Mouse (Mus musculus) cortical plate, adult 2 months (tissue): ENCODE measurements around the gene Hoxa11. TPM values are rescaled to one million over a fixed set of nuclear protein-coding genes. Genes with fewer than 3 reads are reported as not detected.

Experiments used
- H3K27ac ChIP-seq: fragments of 200-500 bp; 2 replicates; pipeline ENCODE4 v1.5.1; 2012; ENCODE audit warnings: low read length, control low read depth, inconsistent platforms; ENCODE audit not compliant: insufficient read depth
- H3K4me1 ChIP-seq: fragments of 200-500 bp; 2 replicates; pipeline ENCODE4 v1.6.1; 2011; ENCODE audit warnings: low read length; ENCODE audit not compliant: control insufficient read depth, insufficient read depth
- H3K4me3 ChIP-seq: fragments of 200-500 bp; 2 replicates; pipeline ENCODE4 v1.5.1; 2011; ENCODE audit warnings: mild to moderate bottlenecking, low read length, control low read depth; ENCODE audit not compliant: insufficient read depth
- CTCF ChIP-seq: fragments of 200-500 bp; IDR thresholded peaks from 2 replicates; pipeline ENCODE4 v1.5.1; 2011; ENCODE audit warnings: mild to moderate bottlenecking, control low read depth, low read length; ENCODE audit not compliant: insufficient read depth; ENCODE audit errors: extremely low read depth
- POLR2A ChIP-seq: fragments of 200-500 bp; IDR thresholded peaks from 2 replicates; pipeline ENCODE4 v1.6.1; 2011; ENCODE audit warnings: mild to moderate bottlenecking, low read length, control low read depth; ENCODE audit not compliant: insufficient read depth; ENCODE audit errors: extremely low read depth
- polyA plus RNA-seq: library from polyadenylated mRNA; depleted of rRNA; stranded (reverse); fragments of >200 nt; gene quantifications from 2 replicates; pipeline ENCODE4 v1.2.3, GENCODE M21; 2012

Gene Hoxa11
- polyA plus RNA-seq, 1 experiment = not detected

GRCm38 (mm10) chr6:52274576-52274975 is 29.0 kb upstream of the Hoxa11 start:
- Histone ChIP-seq H3K27ac (no peak overlapping the region), H3K4me1 (no peaks in the 10 kb centered on the region), H3K4me3 (no peak overlapping the region)
- TF ChIP-seq CTCF (no peak), POLR2A (no peak)

- H3K4me1 ChIP-seq = no peaks in the 10 kb centered on the region
- H3K27ac ChIP-seq = no peak overlapping the region
- TF ChIP-seq POLR2A (no peak), CTCF (no peak)
- no peak overlapping the region for H3K4me3 ChIP-seq
Observed at GRCm38 (mm10) chr6:52273656-52274280, 28.2 kb upstream of the Hoxa11 start.

GRCm38 (mm10) chr6:52272766-52273655 is 27.4 kb upstream of the Hoxa11 start:
- TF ChIP-seq CTCF (no peak), POLR2A (no peak)
- H3K27ac ChIP-seq = no peak overlapping the region
- no peaks in the 10 kb centered on the region for H3K4me1 ChIP-seq
- no peak overlapping the region for H3K4me3 ChIP-seq

- no peak for TF ChIP-seq POLR2A
- peak; percentile 73 for TF ChIP-seq CTCF
- H3K27ac ChIP-seq = no peak overlapping the region
- H3K4me1 ChIP-seq = no peaks in the 10 kb centered on the region
- no peak overlapping the region for H3K4me3 ChIP-seq
Observed at GRCm38 (mm10) chr6:52270494-52271480, 25.2 kb upstream of the Hoxa11 start.

- no peak overlapping the region for H3K4me3 ChIP-seq
Observed at GRCm38 (mm10) chr6:52268756-52269155, 23.1 kb upstream of the Hoxa11 start.

GRCm38 (mm10) chr6:52268341-52268740 is 22.7 kb upstream of the Hoxa11 start:
- TF ChIP-seq POLR2A (no peak), CTCF (no peak)
- Histone ChIP-seq H3K4me3 (no peak overlapping the region), H3K27ac (no peak overlapping the region), H3K4me1 (no peaks in the 10 kb centered on the region)

More at GRCm38 (mm10) chr6:52268756-52269155, 23.1 kb upstream of the Hoxa11 start:
- no peaks in the 10 kb centered on the region for H3K4me1 ChIP-seq
- no peak overlapping the region for H3K27ac ChIP-seq
- no peak for TF ChIP-seq CTCF
- TF ChIP-seq POLR2A = no peak

GRCm38 (mm10) chr6:52267691-52268090 is 22.1 kb upstream of the Hoxa11 start:
- TF ChIP-seq POLR2A (no peak), CTCF (no peak)
- Histone ChIP-seq H3K4me1 (no peaks in the 10 kb centered on the region), H3K4me3 (no peak overlapping the region), H3K27ac (no peak overlapping the region)

- TF ChIP-seq POLR2A (no peak), CTCF (no peak)
- Histone ChIP-seq H3K27ac (no peak overlapping the region), H3K4me3 (no peak overlapping the region), H3K4me1 (no peaks in the 10 kb centered on the region)
Observed at GRCm38 (mm10) chr6:52267221-52267620, 21.6 kb upstream of the Hoxa11 start.

- Histone ChIP-seq H3K4me1 (no peaks in the 10 kb centered on the region), H3K4me3 (no peak overlapping the region), H3K27ac (no peak overlapping the region)
- TF ChIP-seq CTCF = no peak
- TF ChIP-seq POLR2A = no peak
Observed at GRCm38 (mm10) chr6:52266666-52266985, 21.0 kb upstream of the Hoxa11 start.
